In the genomic region with DNA sequence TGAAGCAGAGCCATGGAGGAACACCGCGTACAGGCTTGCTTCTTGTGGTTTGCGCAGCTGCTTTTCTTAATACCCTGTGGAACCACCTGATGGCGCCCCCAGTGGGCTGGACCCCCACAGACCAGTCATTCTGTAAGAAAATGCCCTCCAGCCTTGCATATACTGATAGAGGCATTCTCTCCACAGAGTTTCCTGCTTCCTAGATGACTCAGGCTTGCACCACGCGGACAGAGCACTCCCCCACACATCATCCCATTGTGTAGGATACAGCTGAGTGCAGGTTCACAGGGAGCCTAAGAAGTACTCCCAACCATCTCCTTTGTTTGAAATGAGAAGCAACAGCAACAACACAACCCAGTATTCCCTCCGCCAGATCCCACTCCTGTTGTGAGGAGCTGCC, we compare ENCODE assay signal across 31 mouse cellular contexts. TPM values are rescaled to one million over a fixed set of nuclear protein-coding genes. Genes with fewer than 3 reads are reported as not detected.
DNase-seq lines count a peak whose midpoint lies in the region; ATAC-seq and TF ChIP-seq lines count a peak whose summit lies in the region.
"Had no signal": no experiment of that assay in that cellular context is flagged by ENCODE, and none has a peak within 500 bp of the region (broad histone marks: within the 10 kb centered on the region; RNA-seq: fewer than 3 reads in every experiment).

No protein-coding gene starts in this region.

- H3K4me1 ChIP-seq in heart, embryonic 14.5 days (ENCODE audit: control insufficient read depth in 2 of 2, insufficient read depth in 2 of 2, low read length in 2 of 2) = peaks cover under 1 to 2% of the 10 kb centered on the region in 2 experiments; a peak in 1 of 4 replicates
- H3K4me1 ChIP-seq in lung, embryonic 14.5 days (ENCODE audit: insufficient read depth) = no peaks in the 10 kb centered on the region
- H3K4me1 ChIP-seq in lung, adult 2 months (ENCODE audit: control insufficient read depth, insufficient read depth, low read length) = no peaks in the 10 kb centered on the region
- H3K4me1 ChIP-seq: hindbrain, embryonic 12.5 days; intestine, embryonic 15.5 days; liver, embryonic 13.5 days; lung, embryonic 15.5 days; midbrain, embryonic 12.5 days had no signal

- no peak for TF ChIP-seq CTCF in lung, embryonic 14.5 days (IDR thresholded peaks at IDR 0.05; ENCODE audit: low read depth)
- TF ChIP-seq CTCF in lung, adult 2 months (IDR thresholded peaks at IDR 0.05; ENCODE audit: insufficient read depth, low read length) = no peak

- peak; percentile 47; the same call in 1 of the 2 replicates for ATAC-seq in heart, embryonic 14.5 days (ENCODE audit: insufficient number of reproducible peaks, insufficient read depth, low FRiP score, low read depth)
- no peak for ATAC-seq in lung, embryonic 14.5 days (ENCODE audit: insufficient read depth)
- ATAC-seq: forebrain, embryonic 16.5 days; hindbrain, postnatal 0 days; intestine, embryonic 15.5 days had no signal

- H3K27me3 ChIP-seq in heart, embryonic 14.5 days (ENCODE audit: control insufficient read depth, insufficient read depth, low read length) = no peaks in the 10 kb centered on the region
- no peaks in the 10 kb centered on the region for H3K27me3 ChIP-seq in lung, embryonic 14.5 days (ENCODE audit: insufficient read depth, low read length)
- H3K27me3 ChIP-seq: CH12.LX; embryonic facial prominence, embryonic 13.5 days; hindbrain, embryonic 12.5 days; intestine, embryonic 15.5 days; liver, embryonic 13.5 days; lung, embryonic 15.5 days; midbrain, embryonic 12.5 days had no signal

- TF ChIP-seq POLR2A in lung, adult 2 months (IDR thresholded peaks at IDR 0.05; ENCODE audit: borderline replicate concordance, extremely low read depth, low read depth, low read length) = no peak

- H3K4me3 ChIP-seq in heart, embryonic 14.5 days (ENCODE audit: control insufficient read depth in 1 of 2, insufficient read depth in 1 of 2, low read depth in 1 of 2, low read length in 2 of 2) = no peak overlapping the region
- no peak overlapping the region for H3K4me3 ChIP-seq in lung, embryonic 14.5 days (ENCODE audit: low read depth, low read length)
- no peak overlapping the region for H3K4me3 ChIP-seq in lung, adult 2 months (replicated peaks; ENCODE audit: extremely low read depth, low read depth, low read length)
- H3K4me3 ChIP-seq: embryonic facial prominence, embryonic 13.5 days; forebrain, embryonic 10.5 days; hindbrain, embryonic 12.5 days; intestine, embryonic 15.5 days; liver, embryonic 13.5 days; lung, embryonic 15.5 days; midbrain, embryonic 12.5 days had no signal

- H3K27ac ChIP-seq in heart, embryonic 14.5 days (replicated peaks in 1 of 2; ENCODE audit: control insufficient read depth in 1 of 2, insufficient read depth in 1 of 2, low read depth in 2 of 2, low read length in 2 of 2) = no peak overlapping the region
- no peak overlapping the region for H3K27ac ChIP-seq in lung, embryonic 14.5 days (ENCODE audit: low read depth)
- H3K27ac ChIP-seq: embryonic facial prominence, embryonic 13.5 days; forebrain, embryonic 10.5 days; hindbrain, embryonic 12.5 days; hindbrain, postnatal 0 days; intestine, embryonic 15.5 days; kidney, postnatal 0 days; liver, embryonic 13.5 days; lung, embryonic 15.5 days; midbrain, embryonic 12.5 days had no signal

- H3K4me2 ChIP-seq in heart, embryonic 14.5 days (ENCODE audit: low read length) = no peak overlapping the region
- no peak overlapping the region for H3K4me2 ChIP-seq in lung, embryonic 14.5 days
- H3K4me2 ChIP-seq: embryonic facial prominence, embryonic 13.5 days; heart, embryonic 11.5 days; hindbrain, embryonic 12.5 days; intestine, embryonic 15.5 days; liver, embryonic 13.5 days; lung, embryonic 15.5 days; midbrain, embryonic 12.5 days had no signal

- H3K9ac ChIP-seq in heart, embryonic 14.5 days (ENCODE audit: low read length) = no peak overlapping the region
- H3K9ac ChIP-seq in lung, embryonic 14.5 days = no peak overlapping the region
- H3K9ac ChIP-seq: embryonic facial prominence, embryonic 13.5 days; hindbrain, embryonic 12.5 days; intestine, embryonic 15.5 days; liver, embryonic 13.5 days; lung, embryonic 15.5 days; midbrain, embryonic 12.5 days had no signal

- intact Hi-C loops in heart, postnatal 10 days (cut with DNase I) = loop anchor here (5.0 kb wide), 1 partner anchor 92 kb away; no protein-coding TSS in a partner anchor

- 67% methylated on average over 7 of the region's 7 CpGs for WGBS in heart, embryonic 14.5 days
- WGBS in lung, embryonic 14.5 days = 71% methylated on average over 7 of the region's 7 CpGs
- WGBS in lung, adult 2 months = 80% methylated on average over 7 of the region's 7 CpGs

- peaks cover 18% of the 10 kb centered on the region; the same call in 1 of the 2 replicates for H3K36me3 ChIP-seq in heart, embryonic 14.5 days (ENCODE audit: control insufficient read depth, insufficient read depth, low read length)
- no peaks in the 10 kb centered on the region for H3K36me3 ChIP-seq in lung, embryonic 14.5 days (ENCODE audit: insufficient read depth)
- H3K36me3 ChIP-seq: embryonic facial prominence, embryonic 13.5 days; forebrain, embryonic 10.5 days; hindbrain, embryonic 12.5 days; intestine, embryonic 15.5 days; lung, embryonic 15.5 days; midbrain, embryonic 12.5 days had no signal

- DNase-seq in heart, postnatal 10 days = no peak
- DNase-seq in lung, embryonic 14.5 days = peak; percentile 5
- DNase-seq in lung, adult 2 months = no peak
- peak; percentile 9 for DNase-seq in ES-CJ7 (ENCODE audit: low read depth, low spot score)
- DNase-seq in brain, adult 2 months (ENCODE audit: low read depth, low spot score) = peak; percentile 58
- no peak for DNase-seq in cerebellum, adult 8-10 months
- no peak for DNase-seq in ovary, adult 18-20 months (ENCODE audit: low spot score)
- DNase-seq: adrenal gland, postnatal 10 days; cerebellum, adult 11-12 months; cerebellum, postnatal 10 days; gastrocnemius, postnatal 10 days; heart, postnatal 36 days; kidney, adult 2 months; layer of hippocampus, postnatal 36 days; left cerebral cortex, postnatal 4 days; liver, embryonic 13.5 days; right cerebral cortex, adult 18-20 months; spleen, adult 18-20 months; thymus, postnatal 14 days had no signal

- no peaks in the 10 kb centered on the region for H3K9me3 ChIP-seq in heart, embryonic 14.5 days (ENCODE audit: control insufficient read depth, low read length)
- no peaks in the 10 kb centered on the region for H3K9me3 ChIP-seq in lung, embryonic 14.5 days (ENCODE audit: low read depth, low read length)
- H3K9me3 ChIP-seq: embryonic facial prominence, embryonic 13.5 days; forebrain, embryonic 10.5 days; hindbrain, embryonic 12.5 days; intestine, embryonic 15.5 days; liver, embryonic 13.5 days; lung, embryonic 15.5 days; midbrain, embryonic 12.5 days had no signal

RNA-seq across cellular contexts. Expression of gene Exoc6, which starts 59.8 kb away (rescaled TPM):
- 20.3 and 20.6 TPM in 2 replicates for polyA plus RNA-seq in heart, embryonic 14.5 days (2014; fragmentation: Nextera tagmentation; extraction: Ambion mirVana)
- total RNA-seq in heart, postnatal 10 days (2021) = 10 to 100 TPM; 28.0 to 29.4 TPM
- 11.6 and 13.2 TPM in 2 replicates for polyA plus RNA-seq in lung, embryonic 14.5 days (2014; fragmentation: Nextera tagmentation; extraction: Ambion mirVana)
- 6.8 and 10.1 TPM in 2 replicates for polyA plus RNA-seq in lung, adult 2 months (2012; rRNA removed)

Comparison
In these comparisons a context has a peak if more than half of its experiments do, and no peak if none do; other contexts are left out.
1. DNase-seq: peak in lung, embryonic 14.5 days (single experiment), ES-CJ7 (single experiment) and brain, adult 2 months (single experiment); none in heart, postnatal 10 days (0 of 2), lung, adult 2 months (single experiment), cerebellum, adult 8-10 months (single experiment) and ovary, adult 18-20 months (single experiment).